Mouse (Mus musculus) testis, adult 2 months (tissue): ENCODE measurements around the gene Pax7.

Experiments used
- CTCF ChIP-seq: fragments of 200-500 bp; IDR thresholded peaks from 2 replicates; pipeline ENCODE4 v1.5.1; 2012; ENCODE audit warnings: low read depth, mild to moderate bottlenecking, inconsistent platforms, low read length, moderate library complexity; ENCODE audit not compliant: control insufficient read depth, insufficient read depth, insufficient replicate concordance
- POLR2A ChIP-seq: fragments of 200-500 bp; IDR thresholded peaks from 2 replicates; pipeline ENCODE4 v1.6.1; 2012; ENCODE audit warnings: low read depth, mild to moderate bottlenecking, inconsistent platforms, low read length, moderate library complexity; ENCODE audit not compliant: control insufficient read depth

DNA sequence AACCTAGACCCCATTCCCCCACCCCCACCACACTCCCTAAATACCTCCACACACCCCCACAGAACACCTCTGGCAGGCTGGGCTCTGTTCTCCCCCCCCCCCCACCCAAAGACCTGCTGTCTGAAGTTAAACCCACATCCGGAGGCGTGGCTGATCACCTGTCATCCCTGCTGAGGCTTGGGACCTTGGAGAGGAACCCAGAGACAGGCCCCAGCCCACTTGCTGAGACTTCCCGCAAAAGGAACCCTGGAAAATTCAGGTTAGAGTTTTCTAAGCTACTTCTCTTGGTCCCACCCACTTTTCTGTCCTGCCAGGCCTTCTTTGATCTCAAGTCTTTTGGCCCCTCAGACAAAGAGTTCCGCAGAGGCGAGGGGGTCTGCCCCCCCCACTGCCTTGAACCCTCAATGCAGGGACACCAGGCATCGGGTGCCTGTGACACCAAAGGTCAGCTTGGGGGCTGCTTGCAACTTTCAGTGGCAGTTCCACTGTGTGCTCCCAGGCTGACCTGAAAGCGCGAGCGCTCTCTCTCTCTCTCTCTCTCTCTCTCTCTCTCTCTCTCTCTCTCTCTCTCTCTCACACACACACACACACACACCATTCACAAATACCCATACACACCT lies 13.8 kb downstream of the Pax7 start:
- TF ChIP-seq CTCF (no peak), POLR2A (no peak)
